Mouse (Mus musculus) gonadal fat pad, adult 2 months (tissue): ENCODE results near the gene Otub1. TPM values are rescaled to one million over a fixed set of nuclear protein-coding genes. Genes with fewer than 3 reads are reported as not detected.

Source experiments
- polyA plus RNA-seq: library from polyadenylated mRNA; depleted of rRNA; stranded (reverse); fragments of >200 nt; gene quantifications from 2 replicates; pipeline ENCODE4 v1.2.3, GENCODE M21; 2012; rRNA removed

The Otub1 gene
- polyA plus RNA-seq, 1 experiment = 121 TPM

Other genes with a start within 250 kb of the Otub1 start
- 69.4 and 78.5 TPM in 2 replicates for gene Ppp1r14b, start 231.3 kb downstream of the Otub1 start, polyA plus RNA-seq
- gene Plcb3, start 229.8 kb downstream of the Otub1 start, polyA plus RNA-seq = 63.4 and 74.5 TPM in 2 replicates
- gene Fkbp2, start 225.8 kb downstream of the Otub1 start, polyA plus RNA-seq = 80.5 and 126 TPM in 2 replicates
- gene Vegfb, start 218.7 kb downstream of the Otub1 start, polyA plus RNA-seq = 62.4 and 80.9 TPM in 2 replicates
- gene Dnajc4, start 213.7 kb downstream of the Otub1 start, polyA plus RNA-seq = 65.3 and 68.7 TPM in 2 replicates
- gene Nudt22, start 210.2 kb downstream of the Otub1 start, polyA plus RNA-seq = 45.2 and 46.9 TPM in 2 replicates
- 18.6 and 21.1 TPM in 2 replicates for gene Trpt1, start 210.2 kb downstream of the Otub1 start, polyA plus RNA-seq
- 10.3 and 11.8 TPM in 2 replicates for gene Fermt3, start 186.8 kb downstream of the Otub1 start, polyA plus RNA-seq
- 42.0 and 46.0 TPM in 2 replicates for gene Stip1, start 166.3 kb downstream of the Otub1 start, polyA plus RNA-seq
- gene Macrod1, start 149.5 kb downstream of the Otub1 start, polyA plus RNA-seq = 29.9 and 42.2 TPM in 2 replicates
- 0.51 and 0.91 TPM in 2 replicates for gene Flrt1, start 100.6 kb downstream of the Otub1 start, polyA plus RNA-seq
- gene Cox8a, start 11.3 kb upstream of the Otub1 start, polyA plus RNA-seq = 1,770 and 2,047 TPM in 2 replicates
- gene Naa40, start 34.9 kb upstream of the Otub1 start, polyA plus RNA-seq = 29.7 and 35.5 TPM in 2 replicates
- gene Rcor2, start 61.0 kb upstream of the Otub1 start, polyA plus RNA-seq = 11.7 and 11.8 TPM in 2 replicates
- gene Mark2, start 135.5 kb upstream of the Otub1 start, polyA plus RNA-seq = 50.9 and 83.8 TPM in 2 replicates
- 14.7 and 15.5 TPM in 2 replicates for gene Spindoc, start 176.7 kb upstream of the Otub1 start, polyA plus RNA-seq
- gene 2700081O15Rik, start 211.3 kb upstream of the Otub1 start, polyA plus RNA-seq = 20.7 and 21.1 TPM in 2 replicates